Mouse (Mus musculus) liver, postnatal 0 days (tissue): ENCODE measurements around the gene Wnt8b.

Experiments
- CTCF ChIP-seq: sonication (generic); IDR thresholded peaks from 2 replicates; pipeline ENCODE4 v1.5.1; 2016; ENCODE audit warnings: antibody characterized with exemption, low read depth
- EP300 ChIP-seq: IDR thresholded peaks from 2 replicates; pipeline ENCODE4 v1.6.1; 2016; ENCODE audit warnings: antibody characterized with exemption, low read depth, mild to moderate bottlenecking

DNA sequence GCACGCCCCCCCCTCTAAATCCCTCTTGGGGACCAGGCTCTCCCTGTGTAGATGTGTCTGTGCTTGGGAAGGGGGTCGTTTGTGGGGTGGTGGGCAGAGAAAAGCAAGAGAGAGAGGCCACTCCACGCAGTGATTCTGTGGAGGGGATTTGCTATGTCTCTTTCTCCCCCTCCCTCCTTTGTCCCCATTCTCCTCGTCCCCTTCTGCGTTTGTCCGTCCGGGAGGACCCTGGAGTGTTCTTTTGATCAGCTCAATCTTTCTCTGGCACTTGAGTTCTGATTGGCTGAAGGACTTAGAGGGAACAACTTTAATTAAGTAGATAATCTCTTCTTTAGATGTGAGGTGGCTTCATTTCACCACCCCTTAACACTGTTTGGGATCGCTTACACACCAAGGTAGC is at the start of gene Wnt8b:
- TF ChIP-seq CTCF (no peak), EP300 (no peak)
